Mouse (Mus musculus) T-helper 17 cell (primary cell): ENCODE data around the gene Adgrf2.

ENCODE experiments used
- in situ Hi-C, 2 experiments: fragments of 300-600 bp; cut with MboI, MseI; formaldehyde crosslinking; loops; 1 replicate in 1 of 2; 2 replicates in 1 of 2; pipeline ENCODE4 v1.15.1; 2025; ENCODE audit warnings: high pct_unique_total_duplicates in 2 of 2

Adgrf2 gene

GRCm38 (mm10) chr17:42741801-42742217 lies at the start of gene Adgrf2:
Gene Adgrf2, minus strand, starts transcription at chr17:42742179.
- in situ Hi-C loops = no loop called here

- in situ Hi-C loops = no loop called here
Measured at GRCm38 (mm10) chr17:42790787-42791186, 48.8 kb upstream of the Adgrf2 start.

- in situ Hi-C loops = loop anchor here (5.0 to 10.0 kb wide), 2 partner anchors 132 to 865 kb away; no protein-coding TSS in a partner anchor
Measured at GRCm38 (mm10) chr17:42789723-42790122, 47.7 kb upstream of the Adgrf2 start.

- in situ Hi-C loops = loop anchor here (5.0 to 10.0 kb wide), 2 partner anchors 132 to 864 kb away; no protein-coding TSS in a partner anchor
Measured at GRCm38 (mm10) chr17:42788686-42789453, 46.9 kb upstream of the Adgrf2 start.

GRCm38 (mm10) chr17:42782156-42782757 lies 40.3 kb upstream of the Adgrf2 start:
- in situ Hi-C loops = loop anchor here in 1 of 2 experiments (10.0 kb wide), 1 partner anchor 857 kb away; no protein-coding TSS in a partner anchor

- in situ Hi-C loops = no loop called here
Measured at GRCm38 (mm10) chr17:42753791-42754190, 11.8 kb upstream of the Adgrf2 start.

GRCm38 (mm10) chr17:42752173-42752572 lies 10.2 kb upstream of the Adgrf2 start:
- in situ Hi-C loops = no loop called here

- in situ Hi-C loops = no loop called here
Measured at GRCm38 (mm10) chr17:42745657-42746420, 3.9 kb upstream of the Adgrf2 start.

GRCm38 (mm10) chr17:42742823-42743222 lies 844 bp upstream of the Adgrf2 start:
- in situ Hi-C loops = no loop called here

GRCm38 (mm10) chr17:42738794-42739193 lies 3.2 kb downstream of the Adgrf2 start:
- in situ Hi-C loops = no loop called here

- in situ Hi-C loops = no loop called here
Measured at GRCm38 (mm10) chr17:42717161-42717560, 24.8 kb downstream of the Adgrf2 start.

- in situ Hi-C loops = no loop called here
Measured at GRCm38 (mm10) chr17:42714991-42715390, 27.0 kb downstream of the Adgrf2 start.

- in situ Hi-C loops = no loop called here
Measured at GRCm38 (mm10) chr17:42710717-42711116, 31.3 kb downstream of the Adgrf2 start.

GRCm38 (mm10) chr17:42705611-42706010 lies 36.4 kb downstream of the Adgrf2 start:
- in situ Hi-C loops = no loop called here

GRCm38 (mm10) chr17:42702198-42702597 lies 39.8 kb downstream of the Adgrf2 start:
- in situ Hi-C loops = no loop called here

GRCm38 (mm10) chr17:42694730-42695129 lies 47.2 kb downstream of the Adgrf2 start:
- in situ Hi-C loops = no loop called here

GRCm38 (mm10) chr17:42692136-42692535 lies 49.8 kb downstream of the Adgrf2 start, which contains the start of gene Adgrf4:
Gene Adgrf4, minus strand, starts transcription at chr17:42692284.
- in situ Hi-C loops = no loop called here

- in situ Hi-C loops = no loop called here
Measured at GRCm38 (mm10) chr17:42690531-42690930, 51.4 kb downstream of the Adgrf2 start.
